Mouse (Mus musculus) monocyte, adult 2 months (primary cell): ENCODE measurements around the gene Gltp.

Experiments
- DNase-seq, 2 experiments: peaks; one replicate each; pipeline ENCODE4 v3.0.0; 2022; ENCODE audit warnings: low spot score in 2 of 2, low read depth in 1 of 2

The Gltp gene

DNA sequence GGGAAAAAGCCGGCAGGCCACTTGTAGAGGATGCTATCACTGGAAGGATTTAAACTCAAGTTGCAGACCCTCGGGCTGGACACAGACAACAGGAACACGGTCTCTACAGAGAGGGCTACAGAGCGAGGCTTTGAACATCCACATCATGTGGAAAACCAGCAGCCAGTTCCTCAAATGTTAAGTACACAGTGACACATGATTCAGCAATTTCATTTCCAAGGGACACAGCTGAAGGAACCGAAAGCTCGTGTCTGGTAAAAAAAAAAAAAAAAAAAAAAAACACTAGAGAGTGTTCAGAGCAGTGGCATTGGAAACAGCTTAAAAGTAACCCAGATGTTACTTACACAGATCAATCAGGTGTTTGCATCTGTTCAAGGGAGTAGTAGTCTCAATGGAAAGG is 29.8 kb downstream of the Gltp start:
- DNase-seq, result no peak

DNA sequence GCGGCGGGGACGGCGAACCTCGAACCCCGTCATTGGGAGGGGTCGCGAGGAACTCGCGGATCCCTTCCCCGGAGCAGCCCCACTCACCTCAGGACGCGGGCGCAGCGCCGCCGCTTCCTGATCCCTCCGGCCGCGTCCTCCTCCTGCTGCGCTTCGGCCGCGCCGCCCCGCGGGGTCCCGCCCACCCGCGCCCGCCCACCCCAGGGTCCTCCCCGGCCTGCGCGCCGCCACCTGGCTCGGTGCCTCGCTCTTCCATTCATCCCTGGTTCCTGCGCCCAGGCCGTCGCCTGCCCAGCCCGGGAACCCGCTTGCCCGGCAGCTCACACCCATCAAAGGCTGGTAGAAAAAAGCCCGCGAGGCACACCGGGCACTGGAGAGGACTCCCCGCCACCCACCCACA is 32.5 kb downstream of the Gltp start, which contains the start of gene Trpv4:
Gene Trpv4 (minus strand): TSS at position 167 of the 400 bp plus-strand sequence.
- DNase-seq, result no peak

DNA sequence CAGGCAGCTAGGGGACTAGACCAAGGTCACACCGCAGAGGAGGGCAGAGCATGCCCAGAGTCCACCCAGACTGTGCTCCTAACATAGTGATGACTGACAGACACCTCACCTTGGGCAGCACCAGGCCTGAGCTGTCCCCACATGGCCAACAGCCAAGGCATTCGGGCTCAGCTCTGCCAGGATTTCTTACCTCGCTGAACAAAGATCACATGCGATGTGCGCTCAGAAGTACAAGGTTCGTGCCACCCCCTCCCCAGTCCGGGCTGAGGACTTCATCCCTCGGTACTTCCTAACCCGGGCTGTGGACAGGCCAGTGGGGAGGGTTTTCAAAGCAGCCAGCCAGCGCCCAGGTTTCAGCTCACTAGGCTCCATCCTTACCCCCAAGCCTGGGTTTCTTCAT is 33.4 kb downstream of the Gltp start:
- no peak for DNase-seq

DNA sequence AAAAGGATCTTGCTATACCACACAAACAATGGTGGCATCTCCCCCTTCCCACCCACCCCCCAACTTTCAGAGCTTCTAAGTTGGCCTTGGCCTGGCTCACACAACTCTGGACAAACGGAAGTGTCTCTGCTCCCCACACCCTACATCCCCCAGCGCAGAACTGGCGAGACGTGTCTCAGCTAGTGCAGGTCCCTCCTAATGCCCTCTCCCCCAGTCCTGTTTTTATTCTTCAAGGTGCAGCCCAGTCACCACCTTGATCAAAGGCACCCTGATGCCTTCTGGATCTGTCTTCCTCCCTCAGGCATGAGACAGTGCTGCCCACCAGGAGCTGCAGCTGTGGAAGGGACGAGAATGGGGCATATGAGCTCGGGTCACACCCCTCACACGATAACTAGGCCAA is 34.5 kb downstream of the Gltp start:
- no peak for DNase-seq

DNA sequence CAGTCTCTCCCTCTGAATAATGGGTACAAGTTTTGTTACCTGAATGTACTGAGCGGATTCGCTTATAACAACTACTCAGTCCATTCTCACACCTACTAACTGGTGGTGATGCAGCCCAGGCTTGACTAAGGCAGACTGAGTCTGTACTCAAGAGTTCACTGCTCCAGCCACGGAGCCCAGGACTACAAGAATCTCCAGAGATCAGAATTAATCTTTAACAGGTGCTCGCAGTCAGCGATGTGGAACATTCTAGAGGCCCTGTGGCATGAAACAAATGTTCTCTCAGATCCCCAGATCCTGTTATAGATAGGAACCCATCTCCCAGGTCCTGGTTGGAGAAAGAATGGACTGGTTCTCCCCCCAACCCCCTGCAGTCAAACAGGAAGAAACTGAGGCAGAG is 35.1 kb downstream of the Gltp start:
- no peak for DNase-seq

DNA sequence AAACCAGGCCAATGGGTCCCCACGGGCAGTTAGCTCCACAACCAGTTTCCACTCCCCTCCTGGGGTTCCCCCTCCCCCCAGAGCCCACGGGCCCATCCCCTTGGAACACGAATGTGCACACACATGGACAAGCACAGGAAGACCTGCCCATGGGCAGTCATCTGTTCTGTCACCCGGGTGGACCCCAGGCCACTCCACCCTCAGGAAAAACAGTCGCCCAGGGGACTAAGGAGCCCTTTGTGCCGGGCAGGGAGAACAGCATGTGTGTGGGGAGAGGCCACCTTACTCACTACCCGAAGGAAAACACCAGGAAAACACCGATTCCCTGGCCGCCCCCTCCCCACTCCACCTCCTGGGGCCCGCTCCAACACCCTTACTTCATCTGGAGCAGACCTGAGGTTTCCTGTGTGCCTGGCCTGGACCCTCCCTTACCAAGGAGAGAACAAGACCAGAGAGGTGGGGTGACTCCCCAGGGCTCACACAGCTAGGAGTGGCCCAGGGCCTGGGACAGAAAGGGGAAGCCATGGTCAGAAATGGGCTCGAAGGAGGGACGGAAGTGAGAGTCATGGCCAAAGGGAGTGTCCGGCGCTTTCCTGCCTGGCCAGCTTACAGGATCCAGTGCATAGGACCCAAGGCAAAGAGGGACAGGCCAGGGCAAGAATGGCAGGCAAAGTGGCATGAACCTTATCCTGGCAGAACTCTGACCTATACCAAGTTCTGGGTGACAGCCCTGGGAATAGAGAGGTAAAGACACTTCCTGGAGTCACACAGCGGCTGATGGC is 36.9 kb downstream of the Gltp start:
- peak; percentile 39 to 58 for DNase-seq

DNA sequence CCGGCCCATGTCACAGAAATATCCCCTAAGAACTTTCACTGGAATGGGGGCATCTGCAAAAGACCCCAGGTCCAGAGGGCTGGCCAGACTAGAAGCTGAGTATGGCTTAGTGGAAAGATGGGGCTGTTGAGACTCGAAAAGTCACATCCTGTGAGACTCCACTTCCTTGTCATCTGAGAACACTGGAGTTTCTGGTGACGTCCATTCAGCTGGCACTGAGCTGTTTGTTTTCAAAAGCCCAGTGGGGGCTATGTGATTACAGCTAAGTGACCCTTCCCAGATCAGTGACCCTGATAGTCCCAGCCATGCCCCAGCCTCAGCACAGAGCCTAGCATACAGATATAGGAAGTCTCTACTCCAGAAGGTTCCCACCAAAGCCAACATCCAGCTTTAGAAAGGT is 39.3 kb downstream of the Gltp start:
- no peak for DNase-seq

DNA sequence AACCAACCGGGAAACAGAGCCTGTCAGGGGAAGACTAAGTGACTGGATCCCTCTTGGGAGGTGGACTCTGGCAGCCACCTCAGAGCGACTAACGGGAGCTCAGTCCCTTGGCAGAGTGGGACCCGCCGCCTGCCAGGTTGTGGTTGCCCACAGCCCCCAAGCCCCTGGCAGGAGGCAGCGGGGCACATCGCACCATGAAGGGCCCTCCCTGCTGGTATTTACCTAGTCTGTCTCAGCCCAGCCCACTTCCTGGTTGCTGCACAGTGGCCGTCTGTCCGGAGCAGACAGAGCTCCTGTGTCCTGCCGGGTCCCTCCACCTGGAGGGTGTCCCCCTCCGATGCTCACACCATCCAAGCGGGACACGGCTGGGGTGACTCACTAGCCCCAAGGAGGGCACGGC is 39.8 kb downstream of the Gltp start:
- no peak for DNase-seq

DNA sequence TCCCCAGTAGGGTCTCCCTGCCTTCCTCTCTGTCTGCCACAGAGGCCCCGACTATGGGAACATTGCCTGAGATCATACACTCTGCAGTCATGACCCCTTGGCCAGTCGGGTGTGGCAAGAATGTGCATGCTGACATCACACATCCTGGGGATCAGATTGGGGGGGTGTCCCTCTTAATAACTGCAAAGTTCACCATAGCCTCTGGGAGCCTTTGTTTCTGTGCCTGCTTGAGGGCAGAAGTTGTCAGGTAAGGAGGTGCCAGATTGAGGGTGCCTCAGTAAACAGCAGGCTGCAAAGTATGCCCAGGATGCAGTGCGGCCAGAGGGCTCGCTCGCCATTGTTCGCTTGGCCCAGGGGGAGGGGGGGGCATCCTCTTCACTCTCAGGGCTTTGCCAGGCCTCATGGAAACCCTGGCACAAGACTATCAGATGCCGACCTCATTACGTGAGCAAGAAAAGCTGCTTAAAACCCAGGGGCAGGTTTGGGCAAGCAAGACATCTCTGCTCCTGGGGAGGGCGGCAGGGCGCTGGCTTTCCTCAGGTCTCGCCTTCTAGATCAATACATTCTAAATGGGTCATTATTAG is 42.0 kb downstream of the Gltp start:
- DNase-seq, result no peak

DNA sequence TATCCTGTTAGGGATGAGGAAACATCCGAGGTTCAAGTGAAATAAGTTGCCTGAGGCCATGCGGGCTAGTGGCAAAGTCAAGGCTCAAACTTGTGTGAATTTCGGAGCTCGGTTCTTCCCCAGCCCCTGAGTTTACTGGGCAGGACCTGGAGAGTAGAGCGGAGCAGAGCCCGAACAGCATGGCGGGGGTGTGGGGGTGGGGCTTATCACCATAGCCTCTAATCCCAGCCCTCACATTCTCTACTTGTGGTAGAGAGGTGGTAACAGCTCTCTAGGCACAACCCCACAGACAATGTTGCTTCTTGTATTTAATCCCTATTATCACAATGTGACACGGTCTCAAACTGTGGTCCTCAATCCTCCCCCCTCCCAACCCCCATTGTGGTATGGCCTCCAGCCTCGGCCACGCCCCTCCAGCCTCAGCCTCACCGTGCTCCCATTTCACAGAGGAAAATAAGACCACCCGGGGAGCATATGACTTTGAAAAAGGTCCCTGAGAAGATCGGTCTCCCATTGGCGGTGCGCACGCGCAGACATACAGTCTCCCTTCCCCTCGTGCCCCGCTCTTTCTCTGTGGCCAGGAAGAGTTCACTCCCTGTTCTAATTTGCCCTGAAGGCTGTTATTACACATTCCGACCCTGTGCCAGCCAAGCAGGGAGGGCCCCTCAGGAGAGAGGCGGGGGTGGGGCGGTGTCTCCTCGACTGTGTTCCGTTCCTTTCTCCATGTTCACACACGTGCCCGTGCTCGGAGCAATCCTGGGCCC is 43.4 kb downstream of the Gltp start:
- DNase-seq, result no peak

DNA sequence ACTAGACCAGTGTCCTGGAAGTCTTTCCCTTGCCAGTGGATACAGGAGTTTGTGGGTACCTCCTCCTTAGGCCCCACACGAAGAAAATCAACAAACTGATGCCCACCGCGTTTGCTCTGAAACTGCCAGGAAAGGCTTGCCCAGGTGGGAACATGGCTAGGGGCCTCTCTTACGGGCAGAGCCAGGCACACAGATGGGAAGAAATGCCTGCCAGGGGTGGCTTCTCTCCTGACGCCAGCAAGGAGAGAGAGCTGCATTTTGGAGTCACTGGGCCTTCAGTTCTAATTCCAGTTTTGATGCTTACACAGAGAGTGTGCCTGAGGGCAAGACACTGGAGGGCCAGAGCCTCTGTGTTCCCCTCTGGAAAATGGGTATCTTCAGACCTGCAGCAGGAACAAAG is 44.9 kb downstream of the Gltp start:
- DNase-seq, result no peak

DNA sequence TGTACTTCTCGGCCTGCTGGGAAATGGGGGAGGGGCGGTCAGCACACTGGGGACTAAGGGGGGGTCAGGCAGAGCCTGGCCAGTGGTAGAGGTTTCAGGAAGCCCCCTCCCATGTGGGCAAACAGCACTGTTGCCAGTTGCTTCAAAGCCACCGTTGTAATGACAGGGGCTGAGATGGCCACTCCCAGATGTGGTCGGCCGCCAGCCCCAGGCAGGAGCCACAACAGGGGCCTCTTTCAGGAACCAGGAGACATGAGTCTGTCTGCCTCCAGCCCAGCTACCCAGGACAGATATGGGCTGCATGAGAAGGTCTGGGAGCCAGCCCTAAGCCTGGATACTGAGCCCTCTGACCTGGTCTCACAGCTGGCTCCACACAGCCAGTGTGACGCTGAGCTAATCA is 45.9 kb downstream of the Gltp start:
- no peak for DNase-seq

DNA sequence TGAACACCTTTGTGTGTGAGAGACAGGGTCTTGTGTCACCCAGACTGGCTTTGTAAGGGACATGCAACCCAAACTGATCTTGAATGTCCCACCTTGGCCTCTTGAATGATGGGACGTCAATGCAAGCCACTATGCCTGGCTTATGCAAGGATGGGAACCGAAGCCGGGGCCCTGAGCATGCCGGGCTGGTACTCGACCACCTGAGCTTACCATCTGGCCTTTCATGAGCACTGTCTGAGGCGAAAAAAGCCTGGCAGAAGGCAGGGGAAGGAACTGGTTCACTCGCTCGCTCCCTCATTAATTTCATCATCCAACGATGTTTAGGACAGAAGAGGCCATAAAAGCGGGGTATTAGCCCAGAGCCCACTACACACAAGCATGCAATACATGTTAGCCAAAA is 50.0 kb downstream of the Gltp start:
- no peak for DNase-seq

DNA sequence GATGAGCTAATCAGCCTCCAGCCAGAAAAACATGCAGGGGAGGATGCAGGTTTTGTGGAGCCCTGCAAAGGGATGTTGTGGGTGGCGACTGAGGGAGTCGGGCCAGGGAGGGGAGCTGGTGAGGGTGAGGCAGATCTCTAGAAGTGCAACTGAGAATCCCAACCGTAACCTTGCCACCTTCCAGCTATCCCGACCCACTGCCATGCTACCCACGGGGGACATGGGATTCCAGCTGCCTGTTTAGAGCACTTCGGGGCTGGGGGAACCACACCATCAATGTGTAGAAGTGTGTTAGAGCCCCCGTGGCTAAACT is 51.2 kb downstream of the Gltp start:
- DNase-seq, result no peak

DNA sequence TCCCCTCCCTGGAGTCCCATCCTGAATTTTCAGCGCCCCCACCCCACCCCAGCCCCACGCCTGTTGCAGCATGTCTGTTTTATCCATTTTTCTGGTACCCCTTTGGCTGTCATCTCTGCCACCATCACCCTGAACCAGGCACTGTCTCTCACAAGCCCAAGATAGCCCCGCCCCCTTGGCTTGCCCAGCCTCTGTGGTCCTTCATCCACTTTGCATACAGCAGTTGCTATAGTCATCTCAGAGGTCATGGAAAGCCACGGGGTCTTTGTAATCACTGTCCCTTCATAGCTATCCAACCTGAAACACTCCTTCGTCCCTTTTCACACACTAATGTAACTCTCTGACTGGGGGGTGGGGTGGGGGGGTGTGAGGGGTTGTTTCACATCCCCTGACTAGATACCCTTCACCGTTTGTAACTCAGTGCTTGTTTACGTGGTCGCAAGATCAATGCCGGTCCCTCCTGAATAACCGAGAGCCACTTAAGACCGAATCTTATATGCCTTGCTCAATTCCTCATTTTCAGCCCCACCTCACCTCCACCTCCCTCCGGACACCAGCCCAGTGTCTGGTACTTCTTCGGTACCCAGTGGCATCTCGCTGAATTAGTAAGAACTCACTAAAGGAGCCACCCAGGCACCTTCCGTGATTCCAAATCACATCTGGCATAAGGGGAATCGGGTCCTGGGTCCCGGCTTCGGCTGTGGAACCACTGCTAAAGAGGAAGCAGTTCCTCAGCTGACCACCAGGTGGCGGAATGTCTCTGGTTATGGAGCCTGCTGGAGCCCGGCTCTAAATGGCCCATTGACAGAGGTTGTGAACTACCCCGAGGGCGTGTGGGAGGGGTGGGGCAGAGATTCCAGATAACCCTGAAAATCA is 51.8 kb downstream of the Gltp start:
- peak; percentile 58 to 82 for DNase-seq

DNA sequence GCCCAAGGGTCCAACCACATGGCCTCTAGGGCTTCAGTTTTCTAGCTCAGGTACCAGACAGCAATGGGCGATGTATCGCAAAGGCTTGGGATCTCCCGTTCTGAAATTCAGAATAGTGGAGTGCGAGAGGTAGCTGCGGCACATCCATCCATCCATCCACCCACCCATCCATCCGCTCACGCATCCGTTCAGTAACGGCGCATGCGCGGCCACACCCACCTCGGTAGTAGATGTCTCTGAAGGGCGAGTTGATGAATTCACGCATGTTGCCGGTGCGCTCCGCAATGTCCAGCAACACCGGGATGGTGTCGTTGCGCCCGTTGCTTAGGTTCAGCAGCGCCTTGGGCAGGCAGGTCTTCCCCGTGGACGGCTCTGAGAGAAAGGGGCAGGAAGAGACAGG is 54.7 kb downstream of the Gltp start:
- DNase-seq, result no peak

DNA sequence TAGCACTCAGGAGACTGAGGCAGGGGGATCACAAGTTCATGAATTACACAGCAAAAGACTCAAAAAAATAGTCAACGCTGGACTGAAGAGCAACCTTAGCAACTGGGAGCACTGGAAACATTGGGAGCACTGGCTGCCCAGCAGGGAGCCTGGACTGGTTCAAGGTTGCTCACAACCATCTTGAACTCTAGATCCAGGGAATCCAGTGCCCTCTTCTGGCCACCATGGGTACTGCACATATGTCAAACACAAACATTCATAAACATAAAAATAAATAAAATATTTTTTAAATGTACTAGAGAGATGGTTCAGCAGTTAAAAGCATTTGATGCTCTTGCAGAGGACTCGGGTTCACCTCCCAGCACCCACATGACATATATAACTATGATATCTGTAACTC is 59.4 kb downstream of the Gltp start:
- peak in 1 of 2 experiments; percentile 21 for DNase-seq

DNA sequence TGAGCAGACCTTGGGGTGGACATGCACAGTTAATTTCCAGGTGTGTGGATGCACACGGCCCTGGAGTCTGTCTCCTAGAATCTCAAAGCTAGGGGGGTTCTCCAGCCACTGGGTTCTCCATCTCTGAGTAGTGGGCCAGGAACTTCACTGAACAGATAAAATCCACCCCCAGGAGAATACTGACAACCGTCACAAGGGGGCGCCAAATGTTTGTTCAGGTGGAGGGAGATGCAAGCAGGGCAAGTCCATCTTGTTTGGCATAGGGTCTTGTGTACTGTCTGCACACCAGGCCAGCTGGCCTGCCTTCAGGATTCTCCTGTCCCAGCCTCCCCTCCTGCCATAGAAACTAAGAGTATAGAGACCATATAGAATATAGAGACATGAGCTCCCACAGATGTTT is 65.2 kb downstream of the Gltp start:
- DNase-seq, result peak in 1 of 2 experiments; percentile 55

DNA sequence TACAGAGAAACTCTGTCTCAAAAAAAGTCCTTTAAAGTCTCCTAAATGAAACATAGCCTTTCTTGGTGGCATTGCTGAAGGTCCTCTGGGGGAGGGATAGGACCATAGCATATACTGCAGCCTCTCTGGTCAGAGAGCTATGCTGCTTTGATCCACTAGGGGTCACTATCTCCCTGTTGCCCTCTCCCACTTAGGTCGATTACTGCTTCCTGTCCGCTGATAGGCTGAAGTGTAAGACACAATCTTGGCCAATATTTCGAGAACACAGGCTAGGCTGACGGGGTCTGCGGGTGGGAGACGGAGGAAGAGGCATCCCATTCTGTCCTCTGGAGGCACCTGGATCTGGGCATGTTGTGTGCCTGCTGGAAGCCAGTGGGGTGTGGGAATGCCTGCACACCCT is 70.5 kb downstream of the Gltp start:
- no peak for DNase-seq
